Mouse (Mus musculus) midbrain, embryonic 15.5 days (tissue): ENCODE data around the gene Ghrh. TPM values are rescaled to one million over a fixed set of nuclear protein-coding genes. Genes with fewer than 3 reads are reported as not detected.
A peak's percentile ranks its signal among the peaks of the same experiment; 100 is the strongest.

ENCODE experiments used
- ATAC-seq: fragments of 200-750 bp; cut with Nextera tagmentation; replicated peaks from 2 replicates; pipeline ENCODE4 v1.8.0; 2017; ENCODE audit warnings: moderate TSS enrichment
- H3K27ac ChIP-seq: fragments of 300-500 bp; sonication (generic); 2 replicates; pipeline ENCODE4 v1.5.1; 2015; ENCODE audit warnings: mild to moderate bottlenecking, inconsistent platforms
- H3K27me3 ChIP-seq: fragments of 300-500 bp; sonication (generic); replicated peaks from 2 replicates; pipeline ENCODE4 v1.6.1; 2015; ENCODE audit warnings: inconsistent platforms
- H3K36me3 ChIP-seq: fragments of 300-500 bp; sonication (generic); replicated peaks from 2 replicates; pipeline ENCODE4 v1.6.1; 2015; ENCODE audit warnings: inconsistent platforms
- H3K4me1 ChIP-seq: fragments of 300-500 bp; sonication (generic); 2 replicates; pipeline ENCODE4 v1.6.1; 2015; ENCODE audit warnings: inconsistent platforms
- H3K4me2 ChIP-seq: fragments of 300-500 bp; sonication (generic); 2 replicates; pipeline ENCODE4 v1.6.1; 2015; ENCODE audit warnings: inconsistent platforms, mild to moderate bottlenecking, moderate library complexity
- H3K4me3 ChIP-seq: fragments of 300-500 bp; sonication (generic); 2 replicates; pipeline ENCODE4 v1.5.1; 2015; ENCODE audit warnings: mild to moderate bottlenecking, inconsistent platforms
- H3K9ac ChIP-seq: fragments of 300-500 bp; sonication (generic); 2 replicates; pipeline ENCODE4 v1.6.1; 2015; ENCODE audit warnings: mild to moderate bottlenecking, inconsistent platforms
- H3K9me3 ChIP-seq: fragments of 300-500 bp; sonication (generic); 2 replicates; pipeline ENCODE4 v1.6.1; 2016; ENCODE audit warnings: inconsistent platforms
- WGBS: fragments of 180-500 bp; shearing (Covaris S2); methylation state at CpG from one replicate; pipeline ENCODE4 v1.1.7; 2015; ENCODE audit warnings: mixed read lengths; 5-methylcytosine and 5-hydroxymethylcytosine counted together
- polyA plus RNA-seq: library from polyadenylated mRNA; unstranded; fragments of >200 nt; fragmentation: Nextera tagmentation; extraction: Ambion mirVana; gene quantifications from 2 replicates; pipeline ENCODE4 v1.2.1, GENCODE M21; 2015

Gene Ghrh
- polyA plus RNA-seq, 1 experiment from 2014 or later, result 4.1 TPM

- H3K4me1 ChIP-seq, result peaks cover 57% of the 10 kb centered on the region
These were observed 4.9 kb downstream of the Ghrh start for GRCm38 (mm10) chr2:157342328-157342926.

GRCm38 (mm10) chr2:157341554-157342270 lies 5.6 kb downstream of the Ghrh start:
- no peak overlapping the region for H3K4me3 ChIP-seq
- no peaks in the 10 kb centered on the region for H3K27me3 ChIP-seq
- ATAC-seq, result peak; percentile 57; the same call in 1 of the 2 replicates
- no peaks in the 10 kb centered on the region for H3K9me3 ChIP-seq
- no peak overlapping the region for H3K4me2 ChIP-seq
- H3K9ac ChIP-seq, result peak overlapping the region; percentile 23; the same call in 1 of the 2 replicates
- peaks cover 52% of the 10 kb centered on the region for H3K4me1 ChIP-seq
- 27% methylated on average over 11 of the region's 11 CpGs for WGBS
- peak overlapping the region; percentile 90 for H3K27ac ChIP-seq
- no peaks in the 10 kb centered on the region for H3K36me3 ChIP-seq

More at GRCm38 (mm10) chr2:157342328-157342926, 4.9 kb downstream of the Ghrh start:
- no peak for ATAC-seq
- 24% methylated on average over 5 of the region's 5 CpGs for WGBS
- Histone ChIP-seq H3K4me2 (no peak overlapping the region), H3K9me3 (no peaks in the 10 kb centered on the region), H3K4me3 (no peak overlapping the region), H3K27ac (peak overlapping the region; percentile 90), H3K9ac (0 out of 2 replicates have a peak overlapping the region, but pooled peaks have one; percentile 23), H3K27me3 (no peaks in the 10 kb centered on the region), H3K36me3 (no peaks in the 10 kb centered on the region)

DNA sequence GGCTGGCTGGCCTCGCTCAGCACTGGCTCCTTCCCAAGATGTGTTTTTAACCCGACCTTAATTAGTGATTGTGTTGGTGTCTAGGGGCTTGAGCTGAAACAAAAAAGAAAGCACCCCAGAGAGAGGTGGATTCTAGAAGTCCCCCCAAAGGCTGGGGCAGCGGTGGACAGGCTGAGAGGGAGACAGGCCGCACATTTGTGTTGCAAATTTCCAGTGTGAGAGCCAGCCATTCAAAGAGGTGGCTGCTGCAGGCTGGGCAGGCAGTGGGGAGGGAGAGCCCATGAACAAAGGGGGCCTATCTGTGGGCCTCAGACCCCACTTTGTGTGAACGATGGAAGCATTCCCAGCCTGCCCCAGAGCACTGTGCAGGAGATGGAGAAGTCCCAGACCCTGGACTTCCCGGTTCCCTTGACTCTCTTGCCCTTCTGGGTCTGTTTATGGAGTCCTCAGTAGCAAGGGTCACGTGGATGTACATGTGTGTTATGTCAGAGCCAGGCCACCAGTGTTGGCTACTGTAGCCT lies 7.0 kb downstream of the Ghrh start:
- 13% methylated on average over 7 of the region's 7 CpGs for WGBS
- H3K27me3 ChIP-seq, result no peaks in the 10 kb centered on the region

GRCm38 (mm10) chr2:157339532-157339931 lies 7.8 kb downstream of the Ghrh start:
- Histone ChIP-seq H3K36me3 (no peaks in the 10 kb centered on the region), H3K27me3 (no peaks in the 10 kb centered on the region), H3K4me2 (no peak overlapping the region), H3K9me3 (no peaks in the 10 kb centered on the region), H3K4me1 (peaks cover 40% of the 10 kb centered on the region), H3K4me3 (no peak overlapping the region), H3K27ac (peak overlapping the region; percentile 90), H3K9ac (no peak overlapping the region)
- WGBS, result 60% methylated on average over 7 of the region's 7 CpGs
- ATAC-seq, result no peak

More for the DNA sequence above, 7.0 kb downstream of the Ghrh start:
- peak; percentile 83 for ATAC-seq
- Histone ChIP-seq H3K27ac (peak overlapping the region; percentile 90), H3K4me2 (no peak overlapping the region), H3K36me3 (no peaks in the 10 kb centered on the region), H3K9me3 (no peaks in the 10 kb centered on the region), H3K9ac (no peak overlapping the region), H3K4me1 (peaks cover 40% of the 10 kb centered on the region), H3K4me3 (no peak overlapping the region)

GRCm38 (mm10) chr2:157338663-157339062 lies 8.6 kb downstream of the Ghrh start:
- WGBS, result 21% methylated on average over 5 of the region's 5 CpGs
- Histone ChIP-seq H3K9ac (no peak overlapping the region), H3K4me3 (no peak overlapping the region), H3K36me3 (no peaks in the 10 kb centered on the region), H3K27ac (peak overlapping the region; percentile 53), H3K4me1 (peaks cover 40% of the 10 kb centered on the region), H3K27me3 (no peaks in the 10 kb centered on the region), H3K9me3 (no peaks in the 10 kb centered on the region), H3K4me2 (no peak overlapping the region)
- ATAC-seq, result no peak

- 55% methylated on average over 5 of the region's 5 CpGs for WGBS
- Histone ChIP-seq H3K9me3 (no peaks in the 10 kb centered on the region), H3K4me2 (no peak overlapping the region), H3K27me3 (no peaks in the 10 kb centered on the region), H3K9ac (no peak overlapping the region), H3K4me3 (no peak overlapping the region), H3K27ac (no peak overlapping the region), H3K36me3 (no peaks in the 10 kb centered on the region), H3K4me1 (peaks cover 22% of the 10 kb centered on the region)
- ATAC-seq, result no peak
These were observed 15.2 kb downstream of the Ghrh start for GRCm38 (mm10) chr2:157332059-157332458.

DNA sequence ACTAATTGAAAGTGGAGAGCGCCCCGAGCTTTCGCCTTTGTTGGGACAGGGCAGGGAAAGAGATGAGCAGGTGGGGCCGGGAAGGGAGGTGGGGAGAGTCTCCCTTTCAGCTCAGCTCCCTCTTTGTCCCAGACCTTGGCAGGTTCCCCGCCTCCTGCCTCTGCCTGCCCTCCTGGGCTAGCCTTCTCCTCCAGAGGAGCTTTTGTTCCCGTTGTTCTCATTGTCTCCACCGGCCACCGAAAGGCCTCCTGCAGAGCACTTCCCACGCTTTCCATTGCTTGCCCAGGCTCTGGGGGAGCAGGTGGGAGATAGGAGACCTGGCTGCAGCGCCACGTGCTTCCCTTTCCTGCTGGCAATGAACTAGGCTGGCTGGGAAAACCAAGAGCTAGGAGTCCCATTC lies 18.7 kb downstream of the Ghrh start:
- no peak overlapping the region for H3K4me2 ChIP-seq
- H3K9ac ChIP-seq, result no peak overlapping the region
- H3K4me3 ChIP-seq, result no peak overlapping the region
- H3K4me1 ChIP-seq, result peaks cover 22% of the 10 kb centered on the region
- H3K27me3 ChIP-seq, result no peaks in the 10 kb centered on the region
- peaks cover 17% of the 10 kb centered on the region for H3K36me3 ChIP-seq
- WGBS, result 4% methylated on average over 11 of the region's 11 CpGs
- peak overlapping the region; percentile 58 for H3K27ac ChIP-seq
- ATAC-seq, result peak; percentile 83
- no peaks in the 10 kb centered on the region for H3K9me3 ChIP-seq

- Histone ChIP-seq H3K36me3 (peaks cover 22% of the 10 kb centered on the region), H3K4me1 (peaks cover 22% of the 10 kb centered on the region), H3K27ac (peak overlapping the region; percentile 58), H3K4me2 (no peak overlapping the region), H3K27me3 (no peaks in the 10 kb centered on the region), H3K9me3 (no peaks in the 10 kb centered on the region), H3K4me3 (no peak overlapping the region), H3K9ac (no peak overlapping the region)
- ATAC-seq, result peak; percentile 51
- 14% methylated on average over 5 of the region's 5 CpGs for WGBS
These were observed 19.2 kb downstream of the Ghrh start for GRCm38 (mm10) chr2:157328106-157328505.

DNA sequence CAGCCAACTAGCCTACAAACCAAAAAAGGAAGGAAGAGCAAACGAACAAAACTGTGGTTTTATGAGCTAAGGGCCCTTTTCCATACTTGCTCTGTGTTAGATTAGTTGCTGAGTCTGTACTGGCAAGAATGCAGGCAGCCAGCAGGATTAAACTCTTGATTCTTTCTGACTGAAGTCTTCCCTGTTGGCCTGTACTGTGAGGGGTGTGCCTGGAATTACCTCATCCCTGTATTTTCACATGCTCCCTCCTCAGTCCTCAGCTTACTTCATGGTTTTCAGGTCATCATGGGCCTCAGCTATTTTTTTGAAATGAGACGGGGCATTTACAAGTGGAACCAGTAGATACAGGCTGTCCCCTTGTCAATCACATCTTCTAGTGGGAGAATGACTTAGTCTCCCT lies 22.1 kb downstream of the Ghrh start:
- H3K9me3 ChIP-seq, result no peaks in the 10 kb centered on the region
- no peak overlapping the region for H3K4me2 ChIP-seq
- WGBS, result 80% methylated on average over 2 of the region's 2 CpGs
- peaks cover 35% of the 10 kb centered on the region for H3K4me1 ChIP-seq
- no peak for ATAC-seq
- H3K36me3 ChIP-seq, result peaks cover 44% of the 10 kb centered on the region
- no peaks in the 10 kb centered on the region for H3K27me3 ChIP-seq
- no peak overlapping the region for H3K27ac ChIP-seq
- H3K4me3 ChIP-seq, result no peak overlapping the region
- H3K9ac ChIP-seq, result no peak overlapping the region

- no peak for ATAC-seq
- no peaks in the 10 kb centered on the region for H3K9me3 ChIP-seq
- peak overlapping the region; percentile 63 for H3K27ac ChIP-seq
- 65% methylated on average over 5 of the region's 5 CpGs for WGBS
- peaks cover 17% of the 10 kb centered on the region; the same call in 1 of the 2 replicates for H3K4me1 ChIP-seq
- H3K9ac ChIP-seq, result no peak overlapping the region
- H3K4me3 ChIP-seq, result no peak overlapping the region
- peaks cover 53% of the 10 kb centered on the region for H3K36me3 ChIP-seq
- no peaks in the 10 kb centered on the region for H3K27me3 ChIP-seq
- no peak overlapping the region for H3K4me2 ChIP-seq
These were observed 25.1 kb downstream of the Ghrh start for GRCm38 (mm10) chr2:157322029-157322766.

- H3K36me3 ChIP-seq, result peaks cover 45% of the 10 kb centered on the region
These were observed 26.4 kb downstream of the Ghrh start for GRCm38 (mm10) chr2:157320886-157321285.

GRCm38 (mm10) chr2:157320135-157320534 lies 27.2 kb downstream of the Ghrh start:
- WGBS, result 68% methylated on average over 8 of the region's 8 CpGs
- H3K27ac ChIP-seq, result peak overlapping the region; percentile 45; the same call in 1 of the 2 replicates
- no peak overlapping the region for H3K4me3 ChIP-seq
- H3K9ac ChIP-seq, result no peak overlapping the region
- H3K4me1 ChIP-seq, result peaks cover 24% of the 10 kb centered on the region; the same call in 1 of the 2 replicates
- H3K4me2 ChIP-seq, result no peak overlapping the region
- H3K27me3 ChIP-seq, result no peaks in the 10 kb centered on the region
- H3K9me3 ChIP-seq, result no peaks in the 10 kb centered on the region
- ATAC-seq, result no peak
- H3K36me3 ChIP-seq, result peaks cover 41% of the 10 kb centered on the region

More at GRCm38 (mm10) chr2:157320886-157321285, 26.4 kb downstream of the Ghrh start:
- Histone ChIP-seq H3K27me3 (no peaks in the 10 kb centered on the region), H3K4me2 (no peak overlapping the region), H3K27ac (peak overlapping the region; percentile 45), H3K4me1 (peaks cover 24% of the 10 kb centered on the region; the same call in 1 of the 2 replicates), H3K4me3 (no peak overlapping the region), H3K9ac (no peak overlapping the region), H3K9me3 (no peaks in the 10 kb centered on the region)
- WGBS, result 31% methylated on average over 5 of the region's 5 CpGs
- no peak for ATAC-seq
